Mouse (Mus musculus): ENCODE data around the gene 4930595D18Rik. TPM values are rescaled to one million over a fixed set of nuclear protein-coding genes. Genes with fewer than 3 reads are reported as not detected.

The 4930595D18Rik gene
- polyA plus RNA-seq, 1 experiment = not detected

DNA sequence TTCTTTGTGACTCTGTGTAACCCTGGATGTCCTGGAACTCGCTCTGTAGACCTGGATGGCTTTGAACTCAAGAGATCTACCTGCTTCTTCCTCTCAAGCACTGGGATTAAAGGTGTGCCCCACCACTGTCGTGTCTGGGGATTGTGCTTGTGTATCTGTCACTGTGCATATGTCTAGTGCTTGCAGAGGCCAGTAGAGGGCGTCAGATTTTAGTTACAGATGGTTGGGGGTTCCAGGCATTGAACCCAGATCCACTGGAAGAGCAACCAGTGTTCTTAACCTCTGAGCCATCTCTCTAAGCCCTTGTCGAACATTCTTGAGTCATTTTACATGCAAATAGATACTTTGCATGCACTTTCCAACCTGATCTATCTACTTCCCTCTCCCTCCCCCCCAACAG is 5.5 kb downstream of the 4930595D18Rik start:
- WGBS = 82% methylated on average over 4 of the region's 4 CpGs
- DNase-seq = no peak
- Histone ChIP-seq H3K4me3 (replicated peaks; ENCODE audit: extremely low read depth, low read depth, low read length) (no peak overlapping the region), H3K4me1 (ENCODE audit: control insufficient read depth, insufficient read depth, low read length) (no peaks in the 10 kb centered on the region; the same call in 1 of the 2 replicates)
- TF ChIP-seq CTCF (IDR thresholded peaks at IDR 0.05; ENCODE audit: insufficient read depth, low read length) = no peak
- no peak for TF ChIP-seq POLR2A (IDR thresholded peaks at IDR 0.05; ENCODE audit: borderline replicate concordance, extremely low read depth, low read depth, low read length)

DNA sequence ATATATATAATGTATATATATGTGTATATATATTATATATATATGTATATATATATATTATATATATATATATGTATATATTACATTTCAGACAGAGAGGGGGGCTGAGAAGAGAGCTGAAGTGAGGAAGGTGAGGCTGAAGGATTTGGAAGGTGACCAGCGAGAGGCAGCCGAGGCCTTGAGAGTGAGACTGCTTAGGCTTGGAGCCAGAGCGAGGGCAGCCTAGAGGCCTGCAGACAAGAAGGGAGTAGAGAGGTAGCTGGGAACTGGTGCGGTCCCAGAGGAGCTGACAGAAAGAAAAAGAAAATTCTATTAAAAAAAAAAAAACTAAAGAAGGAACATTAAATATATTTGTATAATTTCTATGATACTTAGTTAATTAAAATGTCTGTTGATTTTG is 15.4 kb downstream of the 4930595D18Rik start:
- H3K4me1 ChIP-seq (ENCODE audit: control insufficient read depth, insufficient read depth, low read length) = peaks cover 3% of the 10 kb centered on the region; the same call in 1 of the 2 replicates
- TF ChIP-seq POLR2A (IDR thresholded peaks at IDR 0.05; ENCODE audit: borderline replicate concordance, extremely low read depth, low read depth, low read length) (no peak), CTCF (IDR thresholded peaks at IDR 0.05; ENCODE audit: insufficient read depth, low read length) (no peak)
- DNase-seq = no peak
- no peak overlapping the region for H3K4me3 ChIP-seq (replicated peaks; ENCODE audit: extremely low read depth, low read depth, low read length)
- WGBS = 85% methylated on average over 4 of the region's 4 CpGs

DNA sequence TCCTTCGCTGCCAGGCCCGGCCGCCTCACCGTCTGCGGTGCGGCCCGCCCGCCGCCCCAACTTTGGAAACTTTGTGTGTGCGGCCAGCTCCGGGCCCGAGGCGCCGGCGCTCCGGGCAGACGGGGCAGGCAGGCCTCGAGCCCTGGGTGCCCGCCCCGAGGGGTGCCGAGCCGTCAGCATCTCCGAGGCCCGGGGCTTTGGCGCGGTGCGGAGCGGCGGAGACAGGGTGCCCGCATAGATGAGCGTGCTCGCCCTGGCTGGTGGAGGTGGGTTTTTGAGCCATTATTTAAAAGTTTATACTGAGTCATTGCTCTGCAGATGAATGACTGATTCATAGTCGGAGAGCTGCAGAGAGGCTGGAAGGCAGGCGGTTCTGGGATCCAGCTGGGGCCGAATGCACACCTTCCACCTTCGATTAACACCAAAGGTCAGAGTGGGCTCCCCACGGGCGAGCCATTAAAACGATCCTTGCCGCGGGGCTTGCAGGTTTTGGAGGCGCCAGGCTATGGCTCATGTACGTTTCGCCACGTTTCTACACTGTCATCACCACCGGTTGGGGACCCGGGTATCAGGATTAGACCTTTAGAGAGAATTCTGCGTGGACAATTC is 17.5 kb downstream of the 4930595D18Rik start:
- TF ChIP-seq POLR2A (IDR thresholded peaks at IDR 0.05; ENCODE audit: borderline replicate concordance, extremely low read depth, low read depth, low read length) = no peak
- TF ChIP-seq CTCF (IDR thresholded peaks at IDR 0.05; ENCODE audit: insufficient read depth, low read length) = no peak
- WGBS = under 1% methylated on average over 48 of the region's 48 CpGs
- DNase-seq = peak; percentile 52
- Histone ChIP-seq H3K4me1 (ENCODE audit: control insufficient read depth, insufficient read depth, low read length) (peaks cover 7% of the 10 kb centered on the region), H3K4me3 (replicated peaks; ENCODE audit: extremely low read depth, low read depth, low read length) (peak overlapping the region; percentile 64)

DNA sequence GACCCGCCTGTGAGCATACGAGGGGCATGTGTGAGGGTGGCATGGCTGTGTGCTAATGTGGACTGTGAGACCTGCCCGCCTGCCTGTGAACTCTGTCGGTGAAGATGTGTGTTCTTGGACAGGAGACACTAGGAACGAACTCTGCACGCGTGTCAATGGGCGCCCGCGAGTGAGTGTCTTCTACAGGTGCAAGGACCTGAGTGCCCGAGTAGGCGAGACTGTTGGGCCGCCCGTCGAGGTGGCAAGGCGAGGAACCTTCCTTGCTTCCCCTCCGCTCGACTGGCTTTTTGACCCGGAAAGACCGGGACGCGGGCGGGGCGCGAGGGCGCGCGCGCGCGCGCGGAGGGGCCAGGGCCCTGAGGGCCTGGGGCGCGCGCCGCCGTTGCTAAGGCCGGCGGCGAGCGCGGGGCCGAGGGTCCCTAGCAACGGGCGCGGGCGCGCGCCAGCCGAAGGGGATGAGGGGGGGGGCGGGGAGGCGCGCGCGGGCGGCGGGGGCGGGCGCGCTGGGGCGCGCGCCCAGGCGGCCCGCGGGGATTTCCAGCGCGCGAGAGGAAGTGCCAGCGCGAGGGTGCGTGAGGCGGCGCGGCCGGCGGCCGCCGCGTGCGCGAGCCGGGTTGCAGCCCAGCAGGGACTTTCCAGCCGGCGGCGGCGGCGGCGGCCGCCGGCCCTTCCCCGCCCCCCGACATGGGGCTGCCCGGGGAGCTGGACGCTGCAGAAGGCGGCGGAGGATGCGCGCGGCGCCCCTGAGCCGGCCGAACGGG is 18.3 kb downstream of the 4930595D18Rik start, which contains the start of gene Traf3:
Traf3 (plus strand) TSS at position 540 of the 761 bp plus-strand sequence.
- peak; percentile 68 for DNase-seq
- Histone ChIP-seq H3K4me3 (replicated peaks; ENCODE audit: extremely low read depth, low read depth, low read length) (peak within 1 kb of the TSS; percentile 64), H3K4me1 (ENCODE audit: control insufficient read depth, insufficient read depth, low read length) (peaks cover 7% of the 10 kb centered on the region)
- 5% methylated on average over 72 of the region's 105 CpGs for WGBS
- TF ChIP-seq CTCF (IDR thresholded peaks at IDR 0.05; ENCODE audit: insufficient read depth, low read length) = no peak
- peak; percentile 45; the same call in 1 of the 2 replicates for TF ChIP-seq POLR2A (IDR thresholded peaks at IDR 0.05; ENCODE audit: borderline replicate concordance, extremely low read depth, low read depth, low read length)

DNA sequence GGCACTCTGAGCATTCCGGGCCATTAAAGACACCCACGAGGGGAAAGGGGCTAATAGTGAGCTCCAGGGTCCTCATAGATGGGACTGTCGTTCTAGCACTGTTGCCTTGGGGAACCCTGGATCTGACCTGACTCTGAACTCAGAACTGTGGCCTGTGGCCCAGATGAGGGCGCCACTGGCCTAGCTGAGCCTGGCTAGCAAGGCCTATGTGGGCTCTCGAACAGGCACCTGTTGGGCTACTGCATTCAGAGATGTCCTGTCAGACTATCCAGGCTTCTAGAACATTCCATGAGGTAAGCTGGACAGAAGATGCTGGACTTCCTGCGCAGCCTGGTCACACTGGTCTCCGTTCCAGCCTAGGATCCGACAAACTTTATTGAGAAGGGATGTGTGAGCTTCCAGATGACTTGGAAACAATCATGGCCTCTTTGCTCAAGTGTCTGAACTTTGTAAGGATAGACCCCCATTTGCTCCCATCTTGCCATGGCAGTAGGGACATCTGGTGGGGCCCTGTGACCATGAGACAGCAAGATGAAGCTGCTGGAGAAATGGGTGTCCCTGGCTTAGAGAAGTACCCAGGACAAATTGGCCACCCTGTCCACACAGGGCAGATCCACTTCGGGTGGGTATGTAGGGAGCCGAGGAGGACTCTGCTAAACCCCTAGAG is 19.0 kb downstream of the 4930595D18Rik start:
- 67% methylated on average over 10 of the region's 10 CpGs for WGBS
- H3K4me3 ChIP-seq (replicated peaks; ENCODE audit: extremely low read depth, low read depth, low read length) = peak overlapping the region; percentile 49
- peak; percentile 46 for DNase-seq

DNA sequence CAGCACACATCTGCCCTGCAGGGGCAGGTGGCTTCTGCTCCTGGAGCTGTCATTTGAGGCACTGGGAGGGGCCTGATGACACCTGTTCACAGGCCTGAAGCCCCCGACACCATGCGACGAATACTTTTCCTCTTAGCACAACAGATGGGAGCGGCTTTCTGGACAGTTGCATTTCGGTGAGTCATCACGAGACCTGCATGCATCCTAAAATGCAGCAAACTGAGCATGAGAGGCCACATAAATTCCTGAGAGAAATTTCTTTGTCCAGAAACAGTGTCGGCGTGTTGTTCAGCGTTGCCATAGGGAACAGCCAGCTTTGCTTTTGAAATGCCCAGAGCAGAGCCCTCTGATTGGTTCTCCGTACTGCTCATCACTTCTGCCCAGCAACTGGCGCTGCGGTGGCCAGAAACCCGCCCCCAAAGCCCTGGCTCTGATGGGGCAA is 20.0 kb downstream of the 4930595D18Rik start:
- Histone ChIP-seq H3K4me1 (ENCODE audit: control insufficient read depth, insufficient read depth, low read length) (peaks cover 7% of the 10 kb centered on the region), H3K4me3 (replicated peaks; ENCODE audit: extremely low read depth, low read depth, low read length) (peak overlapping the region; percentile 52)
- DNase-seq = peak; percentile 84
- 15% methylated on average over 13 of the region's 13 CpGs for WGBS
- no peak for TF ChIP-seq CTCF (IDR thresholded peaks at IDR 0.05; ENCODE audit: insufficient read depth, low read length)
- TF ChIP-seq POLR2A (IDR thresholded peaks at IDR 0.05; ENCODE audit: borderline replicate concordance, extremely low read depth, low read depth, low read length) = no peak

More for the DNA sequence above, 19.0 kb downstream of the 4930595D18Rik start:
- peaks cover 7% of the 10 kb centered on the region for H3K4me1 ChIP-seq (ENCODE audit: control insufficient read depth, insufficient read depth, low read length)
- TF ChIP-seq POLR2A (IDR thresholded peaks at IDR 0.05; ENCODE audit: borderline replicate concordance, extremely low read depth, low read depth, low read length) (no peak), CTCF (IDR thresholded peaks at IDR 0.05; ENCODE audit: insufficient read depth, low read length) (peak; percentile 45)

DNA sequence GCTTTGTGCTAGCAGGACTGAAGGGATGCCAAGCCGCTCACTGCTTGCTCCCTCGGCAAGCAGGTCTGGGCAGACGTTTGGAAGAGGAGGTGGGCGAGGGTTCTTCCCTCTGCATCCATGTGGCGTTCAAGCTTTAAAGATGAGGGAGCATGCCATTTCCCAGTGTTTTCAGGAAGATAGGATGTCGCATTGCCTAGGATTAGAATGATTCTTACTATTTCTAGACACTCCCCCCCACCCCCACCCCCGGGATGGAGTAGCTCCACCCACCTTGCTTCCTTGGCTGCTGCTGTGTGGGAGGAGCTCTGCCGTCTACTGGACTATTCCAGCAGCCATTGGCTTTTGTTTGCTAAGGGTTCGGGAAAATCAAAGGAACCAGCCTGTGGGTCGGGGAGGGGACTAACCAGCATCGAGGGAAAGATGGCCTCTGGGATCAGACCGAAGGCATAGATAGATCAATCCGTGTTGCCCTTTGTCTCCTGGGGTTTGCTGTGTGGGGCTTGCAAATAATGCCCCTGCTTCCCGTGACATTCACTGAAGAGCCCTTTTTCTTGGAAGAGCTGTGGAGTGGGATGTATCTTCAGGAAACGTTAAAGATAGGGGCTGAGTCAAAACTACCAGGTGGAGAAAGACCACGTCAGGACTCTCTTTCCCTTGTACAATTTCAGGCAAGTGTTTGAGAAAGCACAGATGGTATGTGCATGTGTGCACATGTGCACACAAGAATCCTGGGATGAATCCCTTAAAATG is 21.8 kb downstream of the 4930595D18Rik start:
- 12% methylated on average over 16 of the region's 16 CpGs for WGBS
- no peak overlapping the region for H3K4me3 ChIP-seq (replicated peaks; ENCODE audit: extremely low read depth, low read depth, low read length)
- no peak for DNase-seq

DNA sequence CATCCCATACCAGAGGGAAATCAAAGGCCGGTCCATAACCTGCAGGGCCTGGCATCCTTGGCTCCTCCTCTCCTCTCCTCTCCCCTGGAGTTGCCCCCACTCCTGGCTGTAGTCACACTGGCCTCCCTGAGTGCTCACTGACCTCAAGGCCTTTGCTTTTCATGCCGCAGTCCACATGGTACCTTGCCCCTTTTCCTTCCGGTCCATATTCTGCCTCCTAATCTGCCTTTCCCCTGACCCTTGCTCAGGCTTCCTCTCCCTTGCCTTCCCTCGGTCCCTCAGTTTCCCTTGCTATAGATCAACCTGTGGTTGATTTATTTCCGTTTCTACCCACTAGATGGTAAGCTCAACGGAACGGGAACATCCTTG is 22.4 kb downstream of the 4930595D18Rik start:
- Histone ChIP-seq H3K4me1 (ENCODE audit: control insufficient read depth, insufficient read depth, low read length) (peaks cover 7% of the 10 kb centered on the region), H3K4me3 (replicated peaks; ENCODE audit: extremely low read depth, low read depth, low read length) (no peak overlapping the region)
- 29% methylated on average over 7 of the region's 7 CpGs for WGBS
- DNase-seq = no peak
- TF ChIP-seq CTCF (IDR thresholded peaks at IDR 0.05; ENCODE audit: insufficient read depth, low read length) = no peak
- TF ChIP-seq POLR2A (IDR thresholded peaks at IDR 0.05; ENCODE audit: borderline replicate concordance, extremely low read depth, low read depth, low read length) = no peak

More for the DNA sequence above, 21.8 kb downstream of the 4930595D18Rik start:
- H3K4me1 ChIP-seq (ENCODE audit: control insufficient read depth, insufficient read depth, low read length) = peaks cover 7% of the 10 kb centered on the region
- no peak for TF ChIP-seq POLR2A (IDR thresholded peaks at IDR 0.05; ENCODE audit: borderline replicate concordance, extremely low read depth, low read depth, low read length)

DNA sequence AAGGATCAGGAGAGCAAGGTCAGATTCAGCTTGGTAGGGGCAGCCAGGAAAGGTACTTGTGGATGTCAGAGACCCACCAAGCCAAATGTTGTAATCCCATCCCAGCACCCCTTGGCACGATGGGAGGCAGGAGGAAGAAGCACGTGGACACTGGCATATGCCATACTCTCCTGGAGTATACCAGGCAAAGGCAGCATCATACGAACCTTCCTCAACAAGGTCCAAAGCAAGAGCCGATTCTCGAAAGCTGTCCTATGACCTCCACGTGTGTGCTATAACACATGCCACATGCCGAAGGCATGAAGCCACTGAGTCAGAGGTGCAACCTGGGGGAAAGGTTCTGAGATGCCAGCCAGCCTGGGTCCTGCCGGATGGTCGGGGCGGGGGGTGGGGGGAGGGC is 23.4 kb downstream of the 4930595D18Rik start:
- no peak for DNase-seq
- H3K4me1 ChIP-seq (ENCODE audit: control insufficient read depth, insufficient read depth, low read length) = peaks cover 7% of the 10 kb centered on the region
- H3K4me3 ChIP-seq (replicated peaks; ENCODE audit: extremely low read depth, low read depth, low read length) = no peak overlapping the region
- TF ChIP-seq CTCF (IDR thresholded peaks at IDR 0.05; ENCODE audit: insufficient read depth, low read length) (no peak), POLR2A (IDR thresholded peaks at IDR 0.05; ENCODE audit: borderline replicate concordance, extremely low read depth, low read depth, low read length) (no peak)
- 90% methylated on average over 10 of the region's 10 CpGs for WGBS

Measured in lung, adult 2 months (tissue).